Mouse (Mus musculus) embryonic facial prominence, embryonic 10.5 days (tissue): ENCODE results near the gene Pon1. TPM values are rescaled to one million over a fixed set of nuclear protein-coding genes. Genes with fewer than 3 reads are reported as not detected.
A peak's percentile ranks its signal among the peaks of the same experiment; 100 is the strongest.

Experiments
- DNase-seq: peaks from one replicate; pipeline ENCODE4 v3.0.0-alpha.2; 2017; ENCODE audit warnings: low spot score
- H3K27ac ChIP-seq: fragments of 300-500 bp; sonication (generic); replicated peaks from 2 replicates; pipeline ENCODE4 v1.5.1; 2016; ENCODE audit warnings: mild to moderate bottlenecking
- H3K27me3 ChIP-seq: fragments of 300-500 bp; sonication (generic); replicated peaks from 2 replicates; pipeline ENCODE4 v1.6.1; 2016; ENCODE audit warnings: low read depth, mild to moderate bottlenecking; ENCODE audit not compliant: poor library complexity, severe bottlenecking
- H3K36me3 ChIP-seq: fragments of 300-500 bp; sonication (generic); replicated peaks from 2 replicates; pipeline ENCODE4 v1.6.1; 2016; ENCODE audit warnings: mild to moderate bottlenecking, moderate library complexity
- H3K4me1 ChIP-seq: fragments of 300-500 bp; sonication (generic); 2 replicates; pipeline ENCODE4 v1.6.1; 2016
- H3K4me3 ChIP-seq: fragments of 300-500 bp; sonication (generic); 2 replicates; pipeline ENCODE4 v1.5.1; 2016; ENCODE audit warnings: mild to moderate bottlenecking, moderate library complexity
- H3K9me3 ChIP-seq: fragments of 300-500 bp; sonication (generic); 2 replicates; pipeline ENCODE4 v1.6.1; 2016; ENCODE audit warnings: mild to moderate bottlenecking
- WGBS: fragments of 180-500 bp; shearing (Covaris S2); methylation state at CpG from one replicate; pipeline ENCODE4 v1.1.7; 2016; 5-methylcytosine and 5-hydroxymethylcytosine counted together
- polyA plus RNA-seq: library from polyadenylated mRNA; unstranded; fragments of >200 nt; fragmentation: Nextera tagmentation; extraction: Ambion mirVana; gene quantifications from 2 replicates; pipeline ENCODE4 v1.2.1, GENCODE M21; 2016

The Pon1 gene
- polyA plus RNA-seq, 1 experiment from 2014 or later = not detected

- H3K4me3 ChIP-seq = no peak overlapping the region
- peaks cover 2% of the 10 kb centered on the region; the same call in 1 of the 2 replicates for H3K9me3 ChIP-seq
- H3K27ac ChIP-seq = no peak overlapping the region
- peaks cover under 1% of the 10 kb centered on the region; the same call in 1 of the 2 replicates for H3K4me1 ChIP-seq
- WGBS = 89% methylated on average over 8 of the region's 8 CpGs
- H3K36me3 ChIP-seq = no peaks in the 10 kb centered on the region
- H3K27me3 ChIP-seq = 0 out of 2 replicates have a peak, but pooled peaks cover 4% of the 10 kb centered on the region
- DNase-seq = no peak
Observed at GRCm38 (mm10) chr6:5199376-5199905, 5.7 kb upstream of the Pon1 start.

- Histone ChIP-seq H3K27ac (no peak overlapping the region), H3K36me3 (no peaks in the 10 kb centered on the region), H3K9me3 (peaks cover 2% of the 10 kb centered on the region; the same call in 1 of the 2 replicates), H3K4me1 (peaks cover 9% of the 10 kb centered on the region), H3K4me3 (no peak overlapping the region), H3K27me3 (0 out of 2 replicates have a peak, but pooled peaks cover 4% of the 10 kb centered on the region)
- DNase-seq = no peak
- 91% methylated on average over 5 of the region's 5 CpGs for WGBS
Observed at GRCm38 (mm10) chr6:5198590-5198989, 4.8 kb upstream of the Pon1 start.

- H3K9me3 ChIP-seq = no peaks in the 10 kb centered on the region
- peaks cover 17% of the 10 kb centered on the region for H3K4me1 ChIP-seq
- 87% methylated on average over 4 of the region's 4 CpGs for WGBS
- no peak for DNase-seq
- H3K27ac ChIP-seq = no peak overlapping the region
- 0 out of 2 replicates have a peak, but pooled peaks cover 3% of the 10 kb centered on the region for H3K27me3 ChIP-seq
- H3K36me3 ChIP-seq = no peaks in the 10 kb centered on the region
- H3K4me3 ChIP-seq = no peak overlapping the region
Observed at GRCm38 (mm10) chr6:5190761-5191160, 3.0 kb downstream of the Pon1 start.

GRCm38 (mm10) chr6:5189507-5189906 is 4.2 kb downstream of the Pon1 start:
- peaks cover 17% of the 10 kb centered on the region for H3K4me1 ChIP-seq
- H3K36me3 ChIP-seq = no peaks in the 10 kb centered on the region
- 84% methylated on average over 4 of the region's 4 CpGs for WGBS
- H3K9me3 ChIP-seq = no peaks in the 10 kb centered on the region
- no peak for DNase-seq
- H3K4me3 ChIP-seq = no peak overlapping the region
- no peaks in the 10 kb centered on the region for H3K27me3 ChIP-seq
- no peak overlapping the region for H3K27ac ChIP-seq

- DNase-seq = no peak
- H3K27me3 ChIP-seq = no peaks in the 10 kb centered on the region
- no peak overlapping the region for H3K27ac ChIP-seq
- H3K36me3 ChIP-seq = no peaks in the 10 kb centered on the region
- WGBS = 74% methylated on average over 6 of the region's 6 CpGs
- no peaks in the 10 kb centered on the region for H3K9me3 ChIP-seq
- no peak overlapping the region for H3K4me3 ChIP-seq
- H3K4me1 ChIP-seq = peaks cover 12% of the 10 kb centered on the region
Observed at GRCm38 (mm10) chr6:5188938-5189337, 4.8 kb downstream of the Pon1 start.

- Histone ChIP-seq H3K36me3 (no peaks in the 10 kb centered on the region), H3K4me3 (no peak overlapping the region), H3K4me1 (peaks cover 5% of the 10 kb centered on the region), H3K27me3 (no peaks in the 10 kb centered on the region), H3K9me3 (no peaks in the 10 kb centered on the region), H3K27ac (no peak overlapping the region)
- WGBS = 85% methylated on average over 5 of the region's 5 CpGs
- no peak for DNase-seq
Observed at GRCm38 (mm10) chr6:5188036-5188435, 5.7 kb downstream of the Pon1 start.

GRCm38 (mm10) chr6:5187586-5187985 is 6.2 kb downstream of the Pon1 start:
- 89% methylated on average over 6 of the region's 6 CpGs for WGBS
- Histone ChIP-seq H3K27me3 (no peaks in the 10 kb centered on the region), H3K4me3 (no peak overlapping the region), H3K36me3 (no peaks in the 10 kb centered on the region), H3K27ac (no peak overlapping the region), H3K9me3 (no peaks in the 10 kb centered on the region), H3K4me1 (peaks cover 5% of the 10 kb centered on the region)
- no peak for DNase-seq

GRCm38 (mm10) chr6:5186229-5186950 is 7.4 kb downstream of the Pon1 start:
- H3K4me1 ChIP-seq = peaks cover 5% of the 10 kb centered on the region
- no peak overlapping the region for H3K27ac ChIP-seq
- 75% methylated on average over 7 of the region's 7 CpGs for WGBS
- no peaks in the 10 kb centered on the region for H3K27me3 ChIP-seq
- H3K4me3 ChIP-seq = no peak overlapping the region
- no peaks in the 10 kb centered on the region for H3K9me3 ChIP-seq
- H3K36me3 ChIP-seq = no peaks in the 10 kb centered on the region
- no peak for DNase-seq

- 86% methylated on average over 5 of the region's 5 CpGs for WGBS
- Histone ChIP-seq H3K27ac (no peak overlapping the region), H3K9me3 (no peaks in the 10 kb centered on the region), H3K4me3 (no peak overlapping the region), H3K36me3 (no peaks in the 10 kb centered on the region), H3K27me3 (no peaks in the 10 kb centered on the region), H3K4me1 (peaks cover 16% of the 10 kb centered on the region)
- no peak for DNase-seq
Observed at GRCm38 (mm10) chr6:5180645-5181044, 13.1 kb downstream of the Pon1 start.

- Histone ChIP-seq H3K9me3 (no peaks in the 10 kb centered on the region), H3K27ac (no peak overlapping the region), H3K4me1 (peaks cover 16% of the 10 kb centered on the region), H3K27me3 (no peaks in the 10 kb centered on the region), H3K36me3 (no peaks in the 10 kb centered on the region), H3K4me3 (no peak overlapping the region)
- 77% methylated on average over 6 of the region's 6 CpGs for WGBS
- DNase-seq = no peak
Observed at GRCm38 (mm10) chr6:5179189-5179588, 14.6 kb downstream of the Pon1 start.

GRCm38 (mm10) chr6:5177967-5178891 is 15.5 kb downstream of the Pon1 start:
- Histone ChIP-seq H3K36me3 (no peaks in the 10 kb centered on the region), H3K4me3 (peak overlapping the region; percentile 27; the same call in 1 of the 2 replicates), H3K27ac (peak overlapping the region; percentile 71), H3K4me1 (peaks cover 16% of the 10 kb centered on the region), H3K27me3 (no peaks in the 10 kb centered on the region), H3K9me3 (no peaks in the 10 kb centered on the region)
- peak; percentile 26 for DNase-seq
- WGBS = 59% methylated on average over 19 of the region's 19 CpGs

- WGBS = 87% methylated on average over 10 of the region's 10 CpGs
- Histone ChIP-seq H3K27ac (no peak overlapping the region), H3K9me3 (no peaks in the 10 kb centered on the region), H3K27me3 (no peaks in the 10 kb centered on the region), H3K4me1 (peaks cover 18% of the 10 kb centered on the region), H3K4me3 (no peak overlapping the region), H3K36me3 (no peaks in the 10 kb centered on the region)
- no peak for DNase-seq
Observed at GRCm38 (mm10) chr6:5174179-5174812, 19.4 kb downstream of the Pon1 start.
